Mouse (Mus musculus): ENCODE results near the gene Arvcf. TPM values are rescaled to one million over a fixed set of nuclear protein-coding genes. Genes with fewer than 3 reads are reported as not detected.

The Arvcf gene
- polyA plus RNA-seq, 1 experiment, result 26.3 TPM

DNA sequence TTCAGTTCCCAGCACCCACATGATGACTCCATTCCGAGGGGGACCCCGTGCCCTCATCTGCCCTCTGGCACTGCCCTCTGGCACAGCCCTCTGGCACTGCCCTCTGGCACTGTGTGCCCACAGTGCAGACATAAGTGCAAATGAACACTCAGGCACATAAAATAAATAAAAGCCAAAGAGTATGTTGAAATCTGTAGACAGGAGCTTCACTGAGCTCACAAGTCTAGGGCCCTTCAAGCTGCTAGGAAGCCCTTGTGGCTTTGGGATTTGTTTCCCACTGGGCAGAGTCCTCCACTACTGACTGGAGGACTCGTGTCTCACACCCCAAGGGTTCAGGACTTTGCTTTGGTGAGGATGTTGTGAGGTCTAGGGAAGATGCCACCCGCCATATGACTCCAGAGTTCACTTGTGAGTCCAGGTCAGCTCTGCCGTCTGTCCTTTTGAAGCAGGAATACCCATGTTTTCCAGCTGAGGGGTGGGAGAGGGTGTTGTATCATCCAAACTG is 80.1 kb downstream of the Arvcf start:
- H3K36me3 ChIP-seq (ENCODE audit: control insufficient read depth, insufficient read depth, low read length, poor library complexity, severe bottlenecking), result no peaks in the 10 kb centered on the region
- TF ChIP-seq EP300 (IDR thresholded peaks at IDR 0.05; ENCODE audit: insufficient read depth, low read depth, low read length), result no peak
- no peak for TF ChIP-seq POLR2A (IDR thresholded peaks at IDR 0.05; ENCODE audit: insufficient read depth, low read length)
- no peak for TF ChIP-seq CTCF (IDR thresholded peaks at IDR 0.05; ENCODE audit: low read depth, low read length)
- no peaks in the 10 kb centered on the region for H3K9me3 ChIP-seq (replicated peaks; ENCODE audit: control insufficient read depth, insufficient read depth, low read length, poor library complexity, severe bottlenecking)
- H3K4me1 ChIP-seq (ENCODE audit: control insufficient read depth, insufficient read depth, low read length), result no peaks in the 10 kb centered on the region
- no peak overlapping the region for H3K9ac ChIP-seq (ENCODE audit: low read depth, poor library complexity, severe bottlenecking)
- no peak overlapping the region for H3K27ac ChIP-seq (ENCODE audit: insufficient read depth, low read length)
- no peaks in the 10 kb centered on the region for H3K27me3 ChIP-seq (ENCODE audit: control insufficient read depth, insufficient read depth, low read length, poor library complexity, severe bottlenecking)
- no peak overlapping the region for H3K4me3 ChIP-seq (ENCODE audit: low read depth, low read length)

DNA sequence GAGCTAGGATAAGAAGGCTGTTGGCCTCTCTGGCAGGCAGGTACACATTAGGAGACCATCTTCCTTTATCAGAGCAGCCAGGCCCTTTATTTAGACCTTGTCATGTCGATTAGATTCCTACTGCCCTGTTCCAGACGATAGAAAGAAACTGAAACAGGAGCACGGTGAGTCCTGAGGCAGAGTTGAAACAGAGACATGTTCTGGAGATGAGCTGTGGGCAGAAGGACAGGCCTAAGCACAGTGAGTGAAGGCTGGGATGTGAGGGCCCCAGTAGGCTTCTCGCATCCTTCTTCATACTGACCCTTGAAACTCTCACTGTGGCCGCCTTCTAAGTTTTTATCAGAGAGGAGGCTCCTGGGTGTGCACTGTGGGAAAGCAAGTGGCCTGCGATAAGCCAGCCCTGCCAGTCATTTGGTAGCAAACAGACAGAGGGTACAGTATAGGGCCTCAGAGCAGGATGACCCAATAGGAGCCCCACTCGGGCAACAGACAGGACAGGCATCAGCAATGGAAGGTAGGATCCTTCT is 80.6 kb downstream of the Arvcf start:
- H3K27ac ChIP-seq (ENCODE audit: insufficient read depth, low read length), result no peak overlapping the region
- H3K4me3 ChIP-seq (ENCODE audit: low read depth, low read length), result no peak overlapping the region
- TF ChIP-seq CTCF (IDR thresholded peaks at IDR 0.05; ENCODE audit: low read depth, low read length), result no peak
- TF ChIP-seq EP300 (IDR thresholded peaks at IDR 0.05; ENCODE audit: insufficient read depth, low read depth, low read length), result no peak
- TF ChIP-seq POLR2A (IDR thresholded peaks at IDR 0.05; ENCODE audit: insufficient read depth, low read length), result no peak
- no peaks in the 10 kb centered on the region for H3K27me3 ChIP-seq (ENCODE audit: control insufficient read depth, insufficient read depth, low read length, poor library complexity, severe bottlenecking)
- H3K4me1 ChIP-seq (ENCODE audit: control insufficient read depth, insufficient read depth, low read length), result no peaks in the 10 kb centered on the region
- no peaks in the 10 kb centered on the region for H3K36me3 ChIP-seq (ENCODE audit: control insufficient read depth, insufficient read depth, low read length, poor library complexity, severe bottlenecking)
- no peaks in the 10 kb centered on the region for H3K9me3 ChIP-seq (replicated peaks; ENCODE audit: control insufficient read depth, insufficient read depth, low read length, poor library complexity, severe bottlenecking)
- no peak overlapping the region for H3K9ac ChIP-seq (ENCODE audit: low read depth, poor library complexity, severe bottlenecking)

DNA sequence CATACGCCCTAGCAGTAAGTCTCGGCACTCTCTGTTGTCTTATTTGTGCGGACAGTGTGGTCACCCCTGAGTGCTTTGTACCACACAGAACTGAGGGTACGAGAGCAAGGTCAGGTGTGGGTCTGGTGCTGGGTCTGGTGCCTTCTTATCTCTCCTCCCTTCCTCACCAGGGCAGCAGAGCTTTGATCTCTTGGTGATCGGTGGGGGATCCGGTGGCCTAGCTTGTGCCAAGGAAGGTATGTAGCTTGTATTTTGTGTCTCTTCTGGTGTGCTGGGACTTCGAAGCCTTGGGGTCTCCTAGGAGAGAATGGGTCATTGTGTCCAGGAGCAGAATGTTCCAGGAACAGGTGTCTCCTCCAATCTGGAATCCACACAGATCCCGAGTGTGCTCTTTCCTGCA is 81.7 kb downstream of the Arvcf start:
- Histone ChIP-seq H3K36me3 (ENCODE audit: control insufficient read depth, insufficient read depth, low read length, poor library complexity, severe bottlenecking) (no peaks in the 10 kb centered on the region), H3K9ac (ENCODE audit: low read depth, poor library complexity, severe bottlenecking) (no peak overlapping the region), H3K27ac (ENCODE audit: insufficient read depth, low read length) (no peak overlapping the region), H3K4me3 (ENCODE audit: low read depth, low read length) (no peak overlapping the region), H3K4me1 (ENCODE audit: control insufficient read depth, insufficient read depth, low read length) (no peaks in the 10 kb centered on the region), H3K9me3 (replicated peaks; ENCODE audit: control insufficient read depth, insufficient read depth, low read length, poor library complexity, severe bottlenecking) (no peaks in the 10 kb centered on the region), H3K27me3 (ENCODE audit: control insufficient read depth, insufficient read depth, low read length, poor library complexity, severe bottlenecking) (no peaks in the 10 kb centered on the region)
- TF ChIP-seq POLR2A (IDR thresholded peaks at IDR 0.05; ENCODE audit: insufficient read depth, low read length), result no peak
- no peak for TF ChIP-seq CTCF (IDR thresholded peaks at IDR 0.05; ENCODE audit: low read depth, low read length)
- TF ChIP-seq EP300 (IDR thresholded peaks at IDR 0.05; ENCODE audit: insufficient read depth, low read depth, low read length), result no peak

DNA sequence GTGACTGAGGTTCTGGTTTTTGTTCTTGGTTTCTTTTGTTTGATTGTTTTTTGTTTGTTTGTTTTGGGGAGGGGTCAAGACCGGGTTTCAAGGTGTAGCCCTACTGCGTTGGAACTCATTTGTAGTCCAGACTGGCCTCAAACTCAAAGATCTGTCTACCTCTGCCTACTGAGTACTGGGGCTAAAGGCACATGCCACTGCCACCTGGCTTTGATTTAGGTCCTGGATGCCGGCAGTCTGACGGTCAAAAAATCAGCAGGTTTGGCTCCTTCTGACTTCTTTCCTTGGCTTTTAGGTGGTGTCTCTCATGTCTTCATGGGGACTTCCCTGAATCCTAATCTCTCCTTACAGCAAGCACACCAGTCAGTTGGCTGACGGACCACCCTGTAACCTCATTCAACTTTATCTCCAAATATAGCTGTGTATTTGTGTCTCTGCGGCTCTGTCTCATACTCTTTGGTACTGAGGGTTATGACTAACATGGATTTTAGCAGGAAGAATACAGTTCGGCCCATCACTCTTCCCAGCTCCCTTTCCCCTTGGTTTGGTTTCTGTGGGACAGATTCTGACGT is 82.7 kb downstream of the Arvcf start:
- no peaks in the 10 kb centered on the region for H3K4me1 ChIP-seq (ENCODE audit: control insufficient read depth, insufficient read depth, low read length)
- H3K9ac ChIP-seq (ENCODE audit: low read depth, poor library complexity, severe bottlenecking), result no peak overlapping the region
- H3K27me3 ChIP-seq (ENCODE audit: control insufficient read depth, insufficient read depth, low read length, poor library complexity, severe bottlenecking), result no peaks in the 10 kb centered on the region
- no peak overlapping the region for H3K4me3 ChIP-seq (ENCODE audit: low read depth, low read length)
- no peaks in the 10 kb centered on the region for H3K36me3 ChIP-seq (ENCODE audit: control insufficient read depth, insufficient read depth, low read length, poor library complexity, severe bottlenecking)
- H3K27ac ChIP-seq (ENCODE audit: insufficient read depth, low read length), result no peak overlapping the region
- H3K9me3 ChIP-seq (replicated peaks; ENCODE audit: control insufficient read depth, insufficient read depth, low read length, poor library complexity, severe bottlenecking), result no peaks in the 10 kb centered on the region
- TF ChIP-seq CTCF (IDR thresholded peaks at IDR 0.05; ENCODE audit: low read depth, low read length) (no peak), POLR2A (IDR thresholded peaks at IDR 0.05; ENCODE audit: insufficient read depth, low read length) (no peak), EP300 (IDR thresholded peaks at IDR 0.05; ENCODE audit: insufficient read depth, low read depth, low read length) (no peak)

DNA sequence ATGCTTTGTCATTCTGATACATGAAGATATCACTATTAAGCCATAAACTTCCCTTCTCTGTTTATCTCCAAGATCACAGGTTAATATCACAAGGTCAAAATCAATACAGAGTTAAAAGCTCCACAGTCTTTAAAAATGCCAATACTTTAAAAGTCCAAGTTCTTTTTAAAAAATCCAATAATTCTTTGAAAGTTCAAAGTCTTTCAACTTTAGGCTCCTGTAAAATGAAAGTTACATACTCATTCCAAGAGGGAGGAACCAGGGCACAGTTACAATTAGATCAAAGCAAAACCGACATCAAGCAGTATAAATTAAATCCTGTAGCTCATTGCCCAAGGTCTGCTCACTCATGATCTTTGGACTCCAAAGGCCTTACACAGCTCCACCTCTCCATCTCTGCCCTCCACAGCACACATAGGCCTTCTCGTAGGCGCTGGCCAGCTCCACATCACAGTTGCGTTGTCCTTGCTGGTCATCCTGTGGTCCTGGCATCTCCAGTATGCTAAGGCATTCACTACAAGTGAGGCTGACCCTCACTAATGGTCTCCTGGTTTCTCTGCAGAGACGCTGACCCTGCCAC is 85.4 kb downstream of the Arvcf start:
- Histone ChIP-seq H3K27ac (ENCODE audit: insufficient read depth, low read length) (no peak overlapping the region), H3K36me3 (ENCODE audit: control insufficient read depth, insufficient read depth, low read length, poor library complexity, severe bottlenecking) (no peaks in the 10 kb centered on the region), H3K4me3 (ENCODE audit: low read depth, low read length) (no peak overlapping the region), H3K27me3 (ENCODE audit: control insufficient read depth, insufficient read depth, low read length, poor library complexity, severe bottlenecking) (no peaks in the 10 kb centered on the region), H3K4me1 (ENCODE audit: control insufficient read depth, insufficient read depth, low read length) (no peaks in the 10 kb centered on the region), H3K9me3 (replicated peaks; ENCODE audit: control insufficient read depth, insufficient read depth, low read length, poor library complexity, severe bottlenecking) (no peaks in the 10 kb centered on the region), H3K9ac (ENCODE audit: low read depth, poor library complexity, severe bottlenecking) (no peak overlapping the region)
- TF ChIP-seq POLR2A (IDR thresholded peaks at IDR 0.05; ENCODE audit: insufficient read depth, low read length), result no peak
- no peak for TF ChIP-seq CTCF (IDR thresholded peaks at IDR 0.05; ENCODE audit: low read depth, low read length)
- TF ChIP-seq EP300 (IDR thresholded peaks at IDR 0.05; ENCODE audit: insufficient read depth, low read depth, low read length), result no peak

DNA sequence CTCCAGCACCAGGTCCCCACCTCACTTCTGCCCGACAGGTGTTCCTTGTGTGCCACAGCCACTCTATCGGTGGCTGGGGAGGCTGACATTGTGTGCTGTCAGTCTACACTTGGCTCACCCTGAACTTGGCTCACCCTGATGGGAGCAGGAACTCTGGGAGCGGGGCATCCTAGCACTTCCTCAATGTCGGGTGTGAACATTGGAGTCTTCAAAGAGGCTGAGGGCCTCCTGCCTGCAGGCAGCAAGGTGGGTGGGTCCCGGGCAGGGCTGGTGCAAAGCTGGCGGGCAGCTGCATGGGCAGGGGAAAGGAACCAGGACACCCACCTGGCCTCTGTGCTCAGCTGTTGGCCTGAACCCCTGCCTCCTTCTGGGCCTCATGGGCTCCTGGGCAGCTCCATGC is 88.1 kb downstream of the Arvcf start:
- no peaks in the 10 kb centered on the region for H3K27me3 ChIP-seq (ENCODE audit: control insufficient read depth, insufficient read depth, low read length, poor library complexity, severe bottlenecking)
- no peaks in the 10 kb centered on the region for H3K36me3 ChIP-seq (ENCODE audit: control insufficient read depth, insufficient read depth, low read length, poor library complexity, severe bottlenecking)
- H3K4me3 ChIP-seq (ENCODE audit: low read depth, low read length), result no peak overlapping the region
- H3K9me3 ChIP-seq (replicated peaks; ENCODE audit: control insufficient read depth, insufficient read depth, low read length, poor library complexity, severe bottlenecking), result no peaks in the 10 kb centered on the region
- no peaks in the 10 kb centered on the region for H3K4me1 ChIP-seq (ENCODE audit: control insufficient read depth, insufficient read depth, low read length)
- TF ChIP-seq EP300 (IDR thresholded peaks at IDR 0.05; ENCODE audit: insufficient read depth, low read depth, low read length), result no peak
- no peak for TF ChIP-seq POLR2A (IDR thresholded peaks at IDR 0.05; ENCODE audit: insufficient read depth, low read length)
- TF ChIP-seq CTCF (IDR thresholded peaks at IDR 0.05; ENCODE audit: low read depth, low read length), result no peak
- H3K9ac ChIP-seq (ENCODE audit: low read depth, poor library complexity, severe bottlenecking), result no peak overlapping the region
- no peak overlapping the region for H3K27ac ChIP-seq (ENCODE audit: insufficient read depth, low read length)
